Mouse (Mus musculus): ENCODE measurements around the gene Fam107b.

DNA sequence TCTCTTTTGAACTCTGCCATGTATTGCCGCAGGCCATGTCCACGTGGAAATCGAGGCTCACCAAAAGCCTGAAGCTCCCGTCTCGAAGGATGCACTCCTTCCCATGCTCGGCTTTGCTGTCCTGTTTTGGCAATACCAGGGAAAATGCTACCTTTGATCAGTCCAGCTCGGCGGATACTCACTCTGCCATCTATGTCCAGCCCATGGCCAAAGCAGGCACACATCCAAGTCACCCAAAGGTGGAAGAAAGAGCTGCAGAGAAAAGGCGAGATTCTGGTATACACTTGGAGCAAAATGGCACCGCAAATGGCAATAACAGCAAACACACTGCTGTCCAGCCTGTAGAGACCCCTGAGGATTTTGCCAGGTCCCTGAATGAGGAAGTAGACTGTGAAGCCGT, 318 bp downstream of the Fam107b start:
- TF ChIP-seq CTCF (IDR thresholded peaks at IDR 0.05; ENCODE audit: insufficient read depth, low read length) (no peak), POLR2A (IDR thresholded peaks at IDR 0.05; ENCODE audit: borderline replicate concordance, extremely low read depth, low read depth, low read length) (no peak)

Measured in lung, adult 2 months (tissue).